Mouse (Mus musculus): ENCODE measurements at regions not wholly inside any gene's neighbourhood (a gene's known extent, or its start where the extent isn't known, plus 50 kb on each side); places are given as distances from the start of the nearest gene placed in this dataset.

- TF ChIP-seq CTCF (IDR thresholded peaks at IDR 0.05; ENCODE audit: low read depth): peak; percentile 75
- no peak for TF ChIP-seq EP300 (IDR thresholded peaks at IDR 0.05; ENCODE audit: low read depth)
Measured at GRCm38 (mm10) chr12:39510073-39510812, 527.6 kb downstream of the Arl4a start.
